Mouse (Mus musculus) adrenal gland, adult 18-20 months (tissue): ENCODE data around the gene Foxf2. TPM values are rescaled to one million over a fixed set of nuclear protein-coding genes. Genes with fewer than 3 reads are reported as not detected.

Experiments used
- DNase-seq, 2 experiments: peaks; one replicate each; pipeline ENCODE4 v3.0.0; 2021 to 2022; ENCODE audit warnings: low spot score in 2 of 2
- total RNA-seq, 2 experiments: library from RNA; stranded (reverse); gene quantifications; 1 replicate in 1 of 2; 2 replicates in 1 of 2; pipeline ENCODE4 v1.2.3; 2021

The Foxf2 gene
- total RNA-seq, 2 experiments from 2014 or later, result 0.19 TPM; not detected in 1

DNA sequence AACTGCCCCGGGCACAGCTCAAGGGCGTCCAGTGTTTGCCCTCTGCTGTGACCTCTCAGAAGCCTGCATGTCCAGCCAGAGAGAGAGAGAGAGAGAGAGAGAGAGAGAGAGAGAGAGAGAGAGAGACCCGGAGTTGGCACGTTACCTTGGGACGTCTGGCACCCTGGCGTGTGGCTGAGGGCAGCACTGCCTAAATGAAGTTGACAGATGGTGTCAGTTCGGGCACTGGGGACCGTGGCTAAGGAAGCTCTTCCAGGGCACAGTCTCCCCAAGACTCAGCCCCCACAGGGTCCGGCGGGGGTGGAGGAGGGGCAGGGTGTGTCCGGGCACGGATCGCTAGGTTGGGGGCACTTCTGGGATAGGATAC, 667 bp upstream of the Foxf2 start:
- no peak for DNase-seq

DNA sequence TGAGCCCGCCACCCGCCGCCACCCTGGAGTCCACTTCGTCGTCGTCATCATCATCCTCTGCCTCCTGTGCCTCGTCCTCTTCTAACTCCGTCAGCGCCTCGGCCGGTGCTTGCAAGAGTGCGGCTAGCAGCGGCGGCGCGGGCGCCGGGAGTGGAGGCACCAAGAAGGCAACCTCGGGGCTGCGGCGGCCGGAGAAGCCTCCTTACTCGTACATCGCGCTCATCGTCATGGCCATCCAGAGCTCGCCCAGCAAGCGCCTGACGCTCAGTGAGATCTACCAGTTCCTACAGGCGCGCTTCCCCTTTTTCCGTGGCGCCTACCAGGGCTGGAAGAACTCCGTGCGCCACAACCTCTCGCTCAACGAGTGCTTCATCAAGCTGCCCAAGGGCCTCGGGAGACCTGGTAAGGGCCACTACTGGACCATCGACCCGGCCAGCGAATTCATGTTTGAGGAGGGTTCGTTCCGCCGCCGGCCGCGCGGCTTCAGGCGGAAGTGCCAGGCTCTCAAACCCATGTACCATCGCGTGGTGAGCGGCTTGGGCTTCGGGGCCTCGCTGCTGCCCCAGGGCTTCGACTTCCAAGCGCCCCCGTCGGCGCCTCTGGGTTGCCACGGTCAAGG, 676 bp downstream of the Foxf2 start:
- no peak for DNase-seq

DNA sequence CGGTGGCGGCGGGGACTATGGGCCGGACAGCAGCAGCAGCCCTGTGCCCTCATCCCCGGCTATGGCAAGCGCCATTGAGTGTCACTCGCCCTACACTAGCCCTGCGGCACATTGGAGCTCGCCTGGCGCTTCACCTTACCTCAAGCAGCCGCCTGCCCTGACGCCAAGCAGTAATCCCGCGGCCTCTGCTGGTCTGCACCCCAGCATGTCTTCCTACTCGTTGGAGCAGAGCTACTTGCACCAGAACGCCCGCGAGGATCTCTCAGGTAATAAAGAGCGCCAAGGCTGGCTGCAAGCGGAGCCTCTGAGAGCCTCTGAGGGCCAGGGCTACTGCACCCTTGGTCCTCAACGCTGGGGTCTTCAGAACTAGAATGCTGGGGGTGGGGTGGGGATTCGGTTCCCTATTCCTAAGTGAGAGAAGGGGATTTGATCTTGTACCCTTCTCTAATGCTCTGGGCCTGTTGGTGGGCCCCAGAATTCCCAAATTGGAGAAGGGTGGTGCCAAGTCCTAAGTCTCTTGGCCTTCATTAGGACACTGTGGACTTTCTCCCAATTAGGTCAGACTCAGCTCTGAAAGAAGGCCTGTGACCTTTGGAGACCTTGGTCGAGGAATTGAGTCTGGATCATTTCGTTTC, 1.5 kb downstream of the Foxf2 start:
- DNase-seq, result no peak

DNA sequence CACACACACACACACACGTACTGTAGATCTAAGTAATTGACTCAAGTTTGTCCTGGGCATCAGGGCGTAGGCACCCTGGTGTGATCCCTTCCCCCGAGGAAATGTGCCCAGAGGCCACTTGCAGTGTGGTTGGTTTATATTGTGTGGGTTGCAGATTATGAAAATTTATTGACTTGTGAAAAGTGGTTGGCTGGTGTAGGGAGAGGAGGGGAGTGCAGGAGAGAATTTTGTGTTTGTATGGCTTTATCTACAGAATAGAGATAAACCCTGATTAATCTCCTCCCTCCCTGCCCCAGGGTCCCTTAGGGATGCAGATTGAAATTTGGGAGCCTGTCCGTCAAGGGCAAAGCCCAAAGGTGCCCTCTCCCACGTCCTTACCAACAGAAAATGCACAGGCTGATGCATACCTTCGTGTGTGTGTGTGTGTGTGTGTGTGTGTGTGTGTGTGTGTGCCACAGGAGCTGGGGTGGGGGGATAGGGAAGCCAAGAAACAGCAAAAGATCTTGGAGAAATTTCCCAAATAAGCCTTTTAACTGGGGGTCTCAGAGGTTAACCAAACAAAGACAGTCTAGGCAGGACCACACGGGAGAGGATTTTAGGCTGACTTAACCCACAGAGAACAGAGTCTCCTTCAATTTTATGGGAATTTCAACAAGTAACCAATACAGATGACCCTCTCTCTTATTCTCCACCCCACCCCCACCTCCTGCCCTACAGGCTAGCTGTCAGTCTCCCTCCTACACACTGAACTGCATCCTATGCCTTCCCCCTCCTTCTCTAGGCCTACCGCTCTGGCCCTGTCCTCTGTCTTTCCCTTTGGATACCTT, 2.5 kb downstream of the Foxf2 start:
- no peak for DNase-seq

DNA sequence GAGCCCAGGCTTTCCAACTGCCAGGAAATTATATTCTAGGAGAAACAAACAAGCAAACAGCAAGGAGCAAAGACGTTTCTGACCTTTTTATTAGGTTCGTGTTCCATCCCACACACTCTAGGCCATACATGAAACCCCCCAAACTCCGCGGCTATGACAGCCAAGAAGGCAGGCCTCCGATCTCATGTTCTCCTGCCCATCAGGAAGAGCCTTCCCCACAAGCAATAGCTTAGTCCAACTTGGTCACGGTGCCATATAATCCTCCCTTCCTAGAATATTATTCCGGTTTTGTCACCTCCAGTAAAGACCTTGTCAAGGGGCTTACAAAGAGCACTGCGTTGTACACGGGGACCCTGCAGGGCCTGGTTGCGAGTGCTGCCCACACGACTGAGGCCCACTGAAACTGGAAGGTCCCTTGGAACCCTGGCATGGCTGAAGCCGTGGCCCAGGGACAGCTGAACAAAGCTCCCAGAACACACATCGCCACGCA, 3.1 kb downstream of the Foxf2 start:
- DNase-seq, result no peak

DNA sequence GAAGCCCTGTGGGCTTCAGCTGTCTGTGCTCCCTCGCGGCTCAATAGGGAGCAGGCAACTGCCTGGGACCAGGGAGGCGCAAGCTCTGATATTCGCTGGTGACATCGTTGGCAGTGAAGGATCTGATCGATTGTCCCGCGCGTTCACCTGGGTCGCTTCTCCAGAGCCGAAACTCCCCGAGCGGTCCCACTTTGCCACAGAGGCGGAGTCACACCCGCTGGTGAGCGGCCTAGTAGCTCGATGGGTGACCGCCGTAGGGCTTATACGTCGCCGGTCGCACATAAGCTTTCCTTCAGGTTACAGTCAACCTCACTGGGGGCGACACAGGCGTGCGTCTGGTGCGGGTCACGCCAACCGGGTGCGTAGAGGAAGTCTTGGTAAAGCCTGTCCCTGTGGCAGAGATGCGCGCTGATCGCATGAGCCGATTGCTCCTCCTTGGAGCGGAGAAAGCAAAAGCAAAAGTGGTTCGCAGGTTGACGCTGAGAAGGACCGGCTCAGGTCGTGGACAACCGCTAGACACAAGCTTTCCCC, 3.8 kb downstream of the Foxf2 start:
- DNase-seq, result no peak

DNA sequence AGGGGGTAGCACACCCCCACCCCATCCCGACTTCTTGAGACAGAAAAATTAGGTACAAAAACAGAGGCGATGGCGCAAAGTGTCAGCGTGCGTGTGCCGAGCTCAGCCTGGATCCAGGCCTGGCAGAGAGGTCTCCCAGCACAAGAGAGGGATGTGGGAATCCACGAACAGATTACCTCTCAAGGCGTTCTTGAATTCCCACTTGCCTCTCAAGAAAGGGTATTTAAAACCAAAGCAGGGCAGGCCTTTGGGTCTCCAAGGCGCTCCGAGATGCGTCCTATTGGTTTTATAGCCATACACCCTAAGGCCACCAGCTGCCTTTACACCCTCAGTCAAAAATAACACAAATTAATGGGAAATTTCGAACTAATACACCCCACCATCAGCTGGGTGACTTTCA, 4.4 kb downstream of the Foxf2 start:
- no peak for DNase-seq

DNA sequence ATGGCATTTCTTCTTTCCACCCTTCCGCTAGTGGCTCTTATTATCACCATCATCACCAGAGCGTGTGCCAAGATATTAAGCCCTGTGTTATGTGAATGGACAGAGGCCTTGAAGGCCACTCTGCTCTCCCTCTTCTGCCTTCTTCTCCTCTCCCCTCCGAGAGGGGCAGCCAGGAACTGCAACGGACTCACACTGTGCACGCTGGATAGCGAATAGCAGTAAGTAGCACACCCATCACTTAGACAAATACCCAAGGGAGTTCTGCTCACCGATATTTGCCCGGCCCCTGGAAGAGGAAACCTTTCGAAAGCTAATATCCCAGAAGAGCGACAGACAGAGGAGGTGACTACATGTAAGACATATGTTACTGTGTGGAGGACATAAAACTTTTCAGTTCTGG, 4.9 kb downstream of the Foxf2 start:
- no peak for DNase-seq

DNA sequence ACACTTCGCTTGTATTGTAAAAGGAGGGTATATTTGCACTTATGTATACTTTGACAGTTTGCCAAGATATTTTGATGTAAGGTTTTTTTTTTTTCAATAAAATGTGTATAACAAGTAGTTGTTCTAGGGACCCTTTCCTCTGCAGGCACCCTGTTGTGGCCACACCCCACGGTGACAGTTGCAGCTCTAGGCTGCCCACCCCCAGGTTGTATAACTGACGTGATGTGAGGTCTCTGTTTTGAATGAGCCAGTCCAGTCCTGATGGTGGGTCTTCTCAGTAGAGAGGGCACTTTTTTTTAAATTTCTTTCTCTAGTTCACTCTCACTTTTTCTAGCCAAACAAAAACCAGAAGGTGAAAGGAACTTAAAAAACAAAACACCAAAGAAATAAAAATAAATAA, 5.7 kb downstream of the Foxf2 start:
- no peak for DNase-seq

DNA sequence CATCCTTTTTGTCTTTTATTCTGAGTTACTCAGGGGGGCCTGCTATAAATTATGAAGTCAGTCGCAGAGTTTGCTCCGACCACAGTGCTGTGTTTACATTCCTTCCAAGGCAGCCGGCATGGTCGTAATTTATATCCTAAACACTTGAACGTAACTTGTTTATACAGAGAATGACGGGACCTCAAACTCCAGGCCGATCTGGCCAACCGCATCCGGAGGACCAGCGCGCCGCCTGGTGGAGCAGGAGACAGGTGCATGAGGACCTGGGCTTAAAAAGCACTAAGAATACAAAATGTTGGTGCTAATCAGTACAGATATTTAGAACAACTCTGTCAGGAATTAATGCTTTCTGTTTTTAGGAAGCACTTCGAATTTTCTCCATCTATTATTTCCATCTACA, 6.8 kb downstream of the Foxf2 start:
- peak; percentile 75 for DNase-seq

DNA sequence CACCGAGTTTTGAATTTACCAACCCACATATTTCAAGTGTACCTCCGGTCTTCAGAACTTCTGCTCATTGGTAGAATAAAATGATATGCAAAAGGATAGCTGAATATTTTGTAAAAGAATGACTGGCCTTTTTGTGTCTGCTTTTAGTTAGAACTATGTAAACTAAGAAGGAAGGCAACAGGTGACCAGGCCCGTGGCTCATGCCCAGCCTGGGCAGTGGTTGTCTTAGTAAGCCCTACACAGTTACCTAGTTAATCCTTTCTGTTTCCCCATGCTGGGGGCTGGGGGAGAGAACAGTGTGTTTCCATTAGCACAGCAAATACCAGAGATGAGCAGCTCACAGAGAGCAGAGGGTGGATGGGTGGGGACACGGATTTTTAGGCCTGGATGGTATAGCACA, 7.6 kb downstream of the Foxf2 start:
- no peak for DNase-seq

DNA sequence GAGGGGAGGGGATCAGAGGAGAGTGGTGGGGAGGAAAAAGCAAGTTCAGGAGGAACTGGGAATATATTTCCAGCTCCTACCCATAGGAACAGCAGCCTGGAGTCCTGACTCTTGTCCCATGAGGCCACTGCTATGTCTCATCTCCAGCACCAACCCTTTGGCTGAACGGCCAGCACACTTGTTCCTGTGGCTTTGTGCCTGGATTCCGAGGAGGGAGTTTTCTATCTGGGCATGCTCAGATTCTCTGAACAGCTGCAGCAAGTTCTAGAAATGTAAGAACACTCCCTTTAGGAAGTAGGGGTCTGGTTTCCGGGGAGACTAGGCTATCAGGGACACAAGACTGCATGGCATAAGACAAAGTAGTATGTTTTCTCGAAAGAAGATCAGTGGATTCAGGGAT, 9.9 kb downstream of the Foxf2 start:
- DNase-seq, result no peak

DNA sequence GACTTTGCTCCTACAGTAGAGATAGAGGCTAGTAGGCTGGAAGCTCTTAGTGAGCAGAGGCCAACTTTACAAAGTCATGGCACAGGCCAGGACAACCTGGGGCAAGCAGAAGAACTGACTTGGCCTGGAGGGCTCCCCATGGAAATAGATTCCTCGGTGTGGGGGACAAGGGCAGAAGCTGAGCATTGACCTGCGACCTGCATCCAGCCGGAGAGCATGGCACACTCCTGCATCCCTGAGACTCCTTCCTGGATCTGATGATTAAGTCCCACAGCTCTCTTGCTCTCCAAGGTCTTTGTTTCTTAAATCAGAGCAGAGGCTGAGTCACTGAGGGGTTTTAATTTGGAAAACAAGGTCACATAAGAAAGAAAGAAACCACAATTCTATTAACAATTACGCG, 15.9 kb downstream of the Foxf2 start:
- peak in 1 of 2 experiments; percentile 12 for DNase-seq

DNA sequence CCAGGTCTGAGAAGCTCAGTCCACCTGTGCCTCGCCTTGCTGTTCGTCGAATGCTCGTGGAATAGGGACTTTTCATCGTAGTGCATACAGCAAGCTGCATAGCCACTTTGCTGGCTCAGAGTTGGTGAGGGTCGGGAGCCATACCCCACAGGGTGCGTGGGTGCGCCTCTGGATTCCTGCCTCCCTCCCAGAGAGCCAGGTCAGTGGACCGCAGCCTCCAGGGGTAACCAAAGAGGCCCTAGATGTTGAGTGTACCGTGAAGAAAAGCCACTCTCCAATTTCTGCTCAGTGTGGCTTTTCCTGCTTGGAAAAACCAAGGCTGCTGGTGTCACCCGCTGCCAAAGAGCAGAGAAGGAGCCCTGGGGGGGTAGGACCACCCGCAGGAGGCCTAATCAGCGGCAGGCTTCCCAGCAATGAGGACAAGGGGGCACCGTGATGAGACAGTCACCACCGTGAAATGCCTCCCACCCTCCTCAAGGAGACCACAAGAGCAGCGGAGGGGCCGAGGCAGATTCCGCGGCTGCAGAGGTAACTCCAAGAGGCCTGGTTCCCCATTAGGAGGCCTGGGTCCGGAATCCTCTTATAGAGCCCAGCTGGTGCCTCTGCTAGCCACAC, 26.6 kb downstream of the Foxf2 start:
- DNase-seq, result no peak

DNA sequence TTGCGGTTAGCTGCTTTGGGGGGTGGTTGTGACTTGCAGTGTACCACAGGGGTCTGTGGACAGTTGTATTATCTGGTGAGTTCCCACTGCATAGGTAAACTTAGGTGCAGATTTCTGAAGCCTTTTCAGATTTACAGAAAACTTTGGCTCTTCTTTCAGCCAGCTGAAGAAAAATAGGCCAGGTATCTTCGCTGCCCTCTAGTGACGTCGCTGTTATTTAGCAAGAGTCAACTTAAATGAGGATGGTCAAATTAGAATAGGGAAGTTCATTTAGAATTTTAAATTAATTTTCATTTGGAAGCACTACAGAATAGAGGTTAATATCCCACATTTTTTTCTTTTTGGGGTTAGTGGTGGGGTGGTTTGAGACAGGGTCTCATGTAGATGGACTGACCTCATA, 30.6 kb downstream of the Foxf2 start:
- DNase-seq, result no peak

DNA sequence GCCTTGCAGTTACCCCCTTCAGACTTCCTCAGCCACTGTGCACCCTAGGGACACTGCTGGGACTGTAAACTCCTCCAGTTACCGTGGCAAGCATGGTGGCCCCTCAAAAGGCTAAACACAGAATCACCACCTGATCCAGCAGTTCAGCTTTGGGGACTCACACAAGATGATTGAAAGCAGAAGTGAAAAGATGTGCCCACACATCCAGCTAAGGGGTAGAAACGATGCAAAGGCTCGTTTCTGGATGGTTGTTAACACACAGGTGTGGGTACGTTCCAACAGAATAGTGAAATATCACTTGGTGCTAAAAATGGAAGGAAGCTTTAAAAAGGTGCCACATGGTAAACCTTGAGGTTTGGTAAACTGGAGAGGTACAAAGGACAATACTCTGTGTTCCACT, 32.6 kb downstream of the Foxf2 start:
- no peak for DNase-seq

DNA sequence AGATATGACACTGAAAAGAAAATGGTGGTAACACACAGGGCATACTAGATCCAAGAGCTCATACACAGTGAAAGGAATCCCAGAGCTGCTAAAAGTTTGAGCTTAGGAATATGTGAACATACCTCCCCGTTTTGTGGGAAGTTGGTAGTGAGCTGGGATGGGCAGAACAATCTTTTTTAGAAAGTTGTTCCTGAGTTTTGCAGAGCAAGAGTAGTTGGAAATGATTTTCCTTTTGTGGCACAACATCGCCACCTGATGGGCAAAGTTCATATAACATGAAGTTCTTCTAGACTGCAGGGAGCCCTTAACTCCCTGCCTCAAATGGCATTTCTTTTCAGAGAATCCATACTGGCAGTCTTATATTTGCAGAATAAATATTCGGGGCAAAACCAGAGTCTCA, 33.3 kb downstream of the Foxf2 start:
- peak; percentile 55 to 73 for DNase-seq

DNA sequence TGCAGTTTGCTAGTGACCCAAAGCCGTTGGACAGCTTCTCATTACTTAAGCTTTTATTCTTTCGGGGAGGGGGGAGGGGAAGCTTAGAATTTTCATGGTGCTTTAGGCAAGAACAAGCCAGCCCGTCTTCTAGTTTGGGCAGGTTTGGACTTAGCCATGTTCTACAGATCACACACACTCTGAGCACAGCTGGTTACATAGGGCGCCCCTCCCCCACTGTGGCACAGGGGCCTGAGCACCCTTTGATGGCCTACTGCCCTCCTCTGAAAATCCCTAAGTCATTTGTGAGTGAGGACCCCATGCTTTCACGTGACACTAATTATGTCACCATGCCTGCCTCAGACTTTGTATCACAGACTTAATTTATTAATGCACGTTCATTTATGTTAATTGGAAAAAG, 35.6 kb downstream of the Foxf2 start:
- no peak for DNase-seq

DNA sequence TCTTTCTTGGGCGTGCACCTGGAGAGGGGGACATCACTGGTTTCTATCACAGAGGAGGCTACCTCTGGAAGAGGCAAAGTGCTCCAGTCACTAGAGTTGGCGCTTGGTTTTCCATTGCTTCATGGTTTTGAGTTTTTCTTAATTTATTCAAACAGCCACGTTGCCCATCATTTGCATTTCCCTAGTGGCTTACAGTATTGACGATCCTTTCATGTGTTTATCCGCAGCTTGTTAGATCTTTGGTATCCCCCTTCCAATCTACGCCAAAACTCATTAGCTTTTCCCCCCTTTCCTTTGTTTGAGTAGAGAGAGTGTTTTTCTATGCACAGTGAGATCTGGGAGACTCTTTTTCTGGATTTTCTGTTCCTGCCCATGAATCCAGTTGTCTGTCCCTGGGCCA, 39.8 kb downstream of the Foxf2 start:
- no peak for DNase-seq

DNA sequence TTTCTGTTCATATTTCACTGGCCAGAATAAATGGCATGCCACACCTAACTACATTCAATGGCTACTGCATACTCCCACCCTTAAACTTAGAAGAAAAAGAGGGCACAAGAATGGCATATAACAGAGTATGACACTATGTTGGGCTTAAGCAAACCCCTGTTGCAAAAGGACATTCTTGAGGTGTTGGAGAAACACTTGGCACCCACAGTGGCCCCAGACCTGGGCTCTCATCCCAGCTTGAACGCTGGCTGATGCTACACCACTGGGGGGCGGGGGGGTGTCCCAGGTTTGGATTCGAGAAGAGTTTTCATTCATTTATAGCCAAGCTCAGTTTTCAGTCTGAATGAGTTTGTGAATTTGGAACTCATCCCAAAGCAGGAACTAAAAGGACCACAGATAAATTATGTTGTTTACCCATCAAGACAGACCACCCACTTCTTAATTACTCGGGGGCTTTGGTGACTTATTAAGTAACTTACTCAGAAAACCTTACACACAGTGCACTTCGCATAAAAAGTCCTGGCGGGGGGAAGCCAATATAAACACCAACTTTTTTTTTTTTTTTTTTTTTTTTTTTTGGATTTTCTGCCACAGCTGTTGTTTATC, 42.4 kb downstream of the Foxf2 start:
- DNase-seq, result no peak

DNA sequence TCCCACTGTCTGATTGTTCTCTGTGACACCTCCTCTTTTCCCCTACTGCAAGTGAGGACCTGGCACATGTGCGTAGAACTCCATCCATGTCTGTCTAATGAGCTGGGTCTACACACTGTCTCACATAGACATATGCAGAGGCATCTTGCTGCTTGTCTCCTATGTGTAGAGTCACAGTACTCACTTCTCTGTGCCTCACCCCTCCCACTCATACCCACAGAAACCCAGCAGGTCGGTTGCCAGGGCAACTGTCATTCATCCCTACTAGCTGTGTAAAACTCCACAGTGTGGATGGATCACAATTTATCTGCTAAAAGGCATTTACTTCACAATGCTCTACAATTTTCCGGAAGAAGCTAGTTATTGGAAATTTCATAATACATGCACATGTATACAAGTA, 46.5 kb downstream of the Foxf2 start:
- DNase-seq, result no peak
